Mouse (Mus musculus) ES-Bruce4 (cell line): Measurements from ENCODE around the gene Cyp27a1. TPM values are rescaled to one million over a fixed set of nuclear protein-coding genes. Genes with fewer than 3 reads are reported as not detected.

Source experiments
- H3K27ac ChIP-seq: 2 replicates; pipeline ENCODE4 v1.5.1; 2012; ENCODE audit warnings: low read length, inconsistent platforms; ENCODE audit not compliant: insufficient read depth
- H3K27me3 ChIP-seq: 2 replicates; pipeline ENCODE4 v1.6.1; 2012; ENCODE audit warnings: mild to moderate bottlenecking, low read length, inconsistent platforms; ENCODE audit not compliant: control insufficient read depth, poor library complexity, insufficient read depth, severe bottlenecking
- H3K36me3 ChIP-seq: 2 replicates; pipeline ENCODE4 v1.6.1; 2012; ENCODE audit warnings: inconsistent platforms, mild to moderate bottlenecking, low read length, moderate library complexity; ENCODE audit not compliant: control insufficient read depth, poor library complexity, insufficient read depth, severe bottlenecking
- H3K4me1 ChIP-seq: one replicate; pipeline ENCODE4 v1.8.1; 2011; ENCODE audit warnings: low read length; ENCODE audit not compliant: control insufficient read depth, insufficient read depth
- H3K4me3 ChIP-seq: 2 replicates; pipeline ENCODE4 v1.5.1; 2011; ENCODE audit warnings: low read depth, mild to moderate bottlenecking, low read length
- H3K9ac ChIP-seq: 2 replicates; pipeline ENCODE4 v1.6.1; 2012; ENCODE audit warnings: low read depth, mild to moderate bottlenecking, inconsistent platforms; ENCODE audit not compliant: poor library complexity, severe bottlenecking
- H3K9me3 ChIP-seq: replicated peaks from 2 replicates; pipeline ENCODE4 v1.6.1; 2012; ENCODE audit warnings: mild to moderate bottlenecking, low read length, inconsistent platforms; ENCODE audit not compliant: control insufficient read depth, poor library complexity, insufficient read depth, severe bottlenecking
- CTCF ChIP-seq: IDR thresholded peaks from one replicate; pipeline ENCODE4 v1.8.1; 2011; ENCODE audit warnings: low read depth, low read length
- EP300 ChIP-seq: IDR thresholded peaks from 2 replicates; pipeline ENCODE4 v1.6.1; 2011; ENCODE audit warnings: low read depth, low read length; ENCODE audit not compliant: insufficient read depth
- POLR2A ChIP-seq: IDR thresholded peaks from one replicate; pipeline ENCODE4 v1.8.1; 2011; ENCODE audit warnings: low read length; ENCODE audit not compliant: insufficient read depth
- polyA plus RNA-seq: library from polyadenylated mRNA; stranded (reverse); fragments of >200 nt; gene quantifications from 2 replicates; pipeline ENCODE4 v1.2.4, GENCODE M21; 2011; ENCODE audit warnings: low read depth; ENCODE audit not compliant: missing spikeins, insufficient read depth, insufficient read length

Cyp27a1 gene
- polyA plus RNA-seq, 1 experiment, result 1.9 TPM

DNA sequence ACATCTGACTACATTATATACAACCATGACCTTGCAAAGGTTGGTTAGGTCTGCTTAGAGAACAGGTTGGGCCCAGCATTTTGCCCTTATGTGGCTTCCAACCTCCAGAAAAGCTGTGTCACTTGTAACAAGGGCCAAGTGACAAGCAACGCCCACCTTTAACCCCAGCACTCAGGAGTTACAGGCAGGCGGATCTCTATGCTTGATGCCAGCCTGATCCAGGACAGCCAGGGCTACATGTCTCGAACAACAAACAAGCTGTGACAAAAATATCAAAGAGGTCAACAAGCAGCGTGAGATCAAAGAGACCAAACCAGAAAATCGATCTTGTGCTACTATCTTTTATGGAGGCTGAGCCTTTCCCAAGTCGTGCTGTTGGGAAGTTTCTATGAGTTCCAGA lies 8.3 kb downstream of the Cyp27a1 start:
- Histone ChIP-seq H3K36me3 (no peaks in the 10 kb centered on the region), H3K9ac (no peak overlapping the region)
- TF ChIP-seq POLR2A (no peak), CTCF (no peak), EP300 (no peak)

GRCm38 (mm10) chr1:74723748-74724147 lies 10.4 kb downstream of the Cyp27a1 start:
- no peak overlapping the region for H3K27ac ChIP-seq
- H3K4me1 ChIP-seq, result no peaks in the 10 kb centered on the region
- no peaks in the 10 kb centered on the region for H3K9me3 ChIP-seq
- no peak overlapping the region for H3K9ac ChIP-seq
- no peak overlapping the region for H3K4me3 ChIP-seq
- no peaks in the 10 kb centered on the region for H3K27me3 ChIP-seq
- TF ChIP-seq CTCF, result peak; percentile 42
- no peak for TF ChIP-seq POLR2A
- no peaks in the 10 kb centered on the region for H3K36me3 ChIP-seq

More for the DNA sequence above, 8.3 kb downstream of the Cyp27a1 start:
- Histone ChIP-seq H3K27me3 (no peaks in the 10 kb centered on the region), H3K27ac (no peak overlapping the region), H3K4me3 (no peak overlapping the region), H3K9me3 (no peaks in the 10 kb centered on the region), H3K4me1 (no peaks in the 10 kb centered on the region)

DNA sequence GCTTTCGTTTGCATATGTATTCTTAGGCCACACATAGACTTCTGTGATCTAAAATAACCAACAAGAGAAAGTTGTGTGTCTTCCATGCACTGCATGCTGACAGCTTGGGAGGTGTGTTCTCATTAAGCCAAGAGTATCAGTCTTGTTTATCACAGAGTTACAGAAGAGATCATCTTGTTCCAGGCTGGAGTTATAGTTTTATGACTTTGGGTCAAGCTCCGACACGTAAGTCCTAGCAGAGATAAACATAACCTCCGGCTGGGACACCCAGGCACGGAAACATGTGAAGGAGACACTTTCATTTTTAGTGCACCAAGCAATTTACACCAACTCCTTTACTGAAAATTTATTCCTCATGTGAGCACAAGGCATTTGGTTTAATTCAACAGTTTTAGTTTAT lies 12.7 kb downstream of the Cyp27a1 start:
- H3K4me1 ChIP-seq, result no peaks in the 10 kb centered on the region
- TF ChIP-seq CTCF, result no peak
- TF ChIP-seq EP300, result no peak
- no peak for TF ChIP-seq POLR2A
- H3K9ac ChIP-seq, result no peak overlapping the region
- no peaks in the 10 kb centered on the region for H3K36me3 ChIP-seq
- H3K4me3 ChIP-seq, result no peak overlapping the region
- no peak overlapping the region for H3K27ac ChIP-seq
- no peaks in the 10 kb centered on the region for H3K9me3 ChIP-seq
- no peaks in the 10 kb centered on the region for H3K27me3 ChIP-seq

DNA sequence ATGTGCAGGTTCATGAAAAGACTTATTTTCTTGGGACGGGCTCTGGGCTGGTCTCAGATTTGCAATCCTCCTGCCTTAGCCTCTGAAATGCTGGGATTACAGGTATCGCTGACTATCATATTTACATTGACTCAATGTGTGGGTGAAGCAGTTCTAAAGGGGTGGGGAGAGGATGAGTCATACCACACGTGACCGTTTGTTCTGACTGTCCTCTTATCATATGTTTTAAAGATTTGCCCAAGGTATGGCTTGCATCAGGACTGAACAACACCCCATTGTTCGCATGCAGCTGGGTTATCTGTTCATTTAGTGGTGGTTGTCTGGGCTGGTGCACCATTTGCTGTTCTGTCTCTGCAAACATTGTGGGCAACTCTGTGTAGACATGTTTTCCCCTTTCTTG lies 13.3 kb downstream of the Cyp27a1 start:
- Histone ChIP-seq H3K9ac (no peak overlapping the region), H3K4me3 (no peak overlapping the region), H3K9me3 (no peaks in the 10 kb centered on the region), H3K36me3 (no peaks in the 10 kb centered on the region), H3K4me1 (no peaks in the 10 kb centered on the region), H3K27ac (no peak overlapping the region), H3K27me3 (no peaks in the 10 kb centered on the region)
- TF ChIP-seq EP300, result no peak
- no peak for TF ChIP-seq CTCF
- TF ChIP-seq POLR2A, result no peak

- H3K4me1 ChIP-seq, result no peaks in the 10 kb centered on the region
- TF ChIP-seq POLR2A, result no peak
- no peak for TF ChIP-seq EP300
- no peak for TF ChIP-seq CTCF
These were observed 15.1 kb downstream of the Cyp27a1 start for GRCm38 (mm10) chr1:74728446-74728845.

GRCm38 (mm10) chr1:74736977-74737376 lies 23.6 kb downstream of the Cyp27a1 start:
- no peaks in the 10 kb centered on the region for H3K4me1 ChIP-seq
- H3K9ac ChIP-seq, result no peak overlapping the region
- no peak overlapping the region for H3K4me3 ChIP-seq
- H3K27me3 ChIP-seq, result no peaks in the 10 kb centered on the region
- TF ChIP-seq POLR2A (no peak), EP300 (no peak), CTCF (no peak)
- H3K9me3 ChIP-seq, result no peaks in the 10 kb centered on the region
- no peak overlapping the region for H3K27ac ChIP-seq
- no peaks in the 10 kb centered on the region for H3K36me3 ChIP-seq

More at GRCm38 (mm10) chr1:74728446-74728845, 15.1 kb downstream of the Cyp27a1 start:
- H3K9me3 ChIP-seq, result no peaks in the 10 kb centered on the region
- no peaks in the 10 kb centered on the region for H3K36me3 ChIP-seq
- no peak overlapping the region for H3K9ac ChIP-seq
- H3K4me3 ChIP-seq, result no peak overlapping the region
- H3K27ac ChIP-seq, result no peak overlapping the region
- H3K27me3 ChIP-seq, result no peaks in the 10 kb centered on the region
